Mouse (Mus musculus): ENCODE measurements around the gene Cav1. TPM values are rescaled to one million over a fixed set of nuclear protein-coding genes. Genes with fewer than 3 reads are reported as not detected.

The Cav1 gene
- polyA plus RNA-seq, 1 experiment, result 22.4 TPM

GRCm38 (mm10) chr6:17295116-17295515 is 11.0 kb upstream of the Cav1 start:
- Histone ChIP-seq H3K4me1 (ENCODE audit: control insufficient read depth, insufficient read depth, low read length) (no peaks in the 10 kb centered on the region), H3K9ac (ENCODE audit: low read depth, poor library complexity, severe bottlenecking) (no peak overlapping the region), H3K27ac (ENCODE audit: insufficient read depth, low read length) (no peak overlapping the region), H3K9me3 (replicated peaks; ENCODE audit: control insufficient read depth, insufficient read depth, low read length, poor library complexity, severe bottlenecking) (no peaks in the 10 kb centered on the region), H3K36me3 (ENCODE audit: control insufficient read depth, insufficient read depth, low read length, poor library complexity, severe bottlenecking) (no peaks in the 10 kb centered on the region), H3K27me3 (ENCODE audit: control insufficient read depth, insufficient read depth, low read length, poor library complexity, severe bottlenecking) (no peaks in the 10 kb centered on the region), H3K4me3 (ENCODE audit: low read depth, low read length) (no peak overlapping the region)
- TF ChIP-seq EP300 (IDR thresholded peaks at IDR 0.05; ENCODE audit: insufficient read depth, low read depth, low read length) (no peak), CTCF (IDR thresholded peaks at IDR 0.05; ENCODE audit: low read depth, low read length) (no peak)

GRCm38 (mm10) chr6:17306602-17307325 is 629 bp downstream of the Cav1 start:
- no peak for TF ChIP-seq CTCF (IDR thresholded peaks at IDR 0.05; ENCODE audit: low read depth, low read length)
- no peak for TF ChIP-seq EP300 (IDR thresholded peaks at IDR 0.05; ENCODE audit: insufficient read depth, low read depth, low read length)
- TF ChIP-seq POLR2A (IDR thresholded peaks at IDR 0.05; ENCODE audit: insufficient read depth, low read length), result no peak
- Histone ChIP-seq H3K27ac (ENCODE audit: insufficient read depth, low read length) (no peak overlapping the region), H3K36me3 (ENCODE audit: control insufficient read depth, insufficient read depth, low read length, poor library complexity, severe bottlenecking) (no peaks in the 10 kb centered on the region), H3K9ac (ENCODE audit: low read depth, poor library complexity, severe bottlenecking) (no peak overlapping the region), H3K27me3 (ENCODE audit: control insufficient read depth, insufficient read depth, low read length, poor library complexity, severe bottlenecking) (no peaks in the 10 kb centered on the region; the same call in 1 of the 2 replicates), H3K9me3 (replicated peaks; ENCODE audit: control insufficient read depth, insufficient read depth, low read length, poor library complexity, severe bottlenecking) (no peaks in the 10 kb centered on the region), H3K4me1 (ENCODE audit: control insufficient read depth, insufficient read depth, low read length) (peaks cover 2% of the 10 kb centered on the region), H3K4me3 (ENCODE audit: low read depth, low read length) (peak overlapping the region; percentile 52)

- peak overlapping the region; percentile 27 for H3K4me3 ChIP-seq (ENCODE audit: low read depth, low read length)
- no peak overlapping the region for H3K9ac ChIP-seq (ENCODE audit: low read depth, poor library complexity, severe bottlenecking)
- H3K27ac ChIP-seq (ENCODE audit: insufficient read depth, low read length), result no peak overlapping the region
- no peak for TF ChIP-seq EP300 (IDR thresholded peaks at IDR 0.05; ENCODE audit: insufficient read depth, low read depth, low read length)
- no peak for TF ChIP-seq POLR2A (IDR thresholded peaks at IDR 0.05; ENCODE audit: insufficient read depth, low read length)
- peak; percentile 41 for TF ChIP-seq CTCF (IDR thresholded peaks at IDR 0.05; ENCODE audit: low read depth, low read length)
- peaks cover 2% of the 10 kb centered on the region for H3K4me1 ChIP-seq (ENCODE audit: control insufficient read depth, insufficient read depth, low read length)
- H3K36me3 ChIP-seq (ENCODE audit: control insufficient read depth, insufficient read depth, low read length, poor library complexity, severe bottlenecking), result no peaks in the 10 kb centered on the region
- H3K9me3 ChIP-seq (replicated peaks; ENCODE audit: control insufficient read depth, insufficient read depth, low read length, poor library complexity, severe bottlenecking), result no peaks in the 10 kb centered on the region
- H3K27me3 ChIP-seq (ENCODE audit: control insufficient read depth, insufficient read depth, low read length, poor library complexity, severe bottlenecking), result no peaks in the 10 kb centered on the region; the same call in 1 of the 2 replicates
These were observed 1.5 kb downstream of the Cav1 start for GRCm38 (mm10) chr6:17307461-17308115.

GRCm38 (mm10) chr6:17308661-17309060 is 2.5 kb downstream of the Cav1 start:
- Histone ChIP-seq H3K27ac (ENCODE audit: insufficient read depth, low read length) (no peak overlapping the region), H3K4me3 (ENCODE audit: low read depth, low read length) (no peak overlapping the region), H3K9me3 (replicated peaks; ENCODE audit: control insufficient read depth, insufficient read depth, low read length, poor library complexity, severe bottlenecking) (no peaks in the 10 kb centered on the region), H3K36me3 (ENCODE audit: control insufficient read depth, insufficient read depth, low read length, poor library complexity, severe bottlenecking) (no peaks in the 10 kb centered on the region), H3K9ac (ENCODE audit: low read depth, poor library complexity, severe bottlenecking) (no peak overlapping the region), H3K4me1 (ENCODE audit: control insufficient read depth, insufficient read depth, low read length) (peaks cover 2% of the 10 kb centered on the region), H3K27me3 (ENCODE audit: control insufficient read depth, insufficient read depth, low read length, poor library complexity, severe bottlenecking) (no peaks in the 10 kb centered on the region; the same call in 1 of the 2 replicates)
- TF ChIP-seq POLR2A (IDR thresholded peaks at IDR 0.05; ENCODE audit: insufficient read depth, low read length) (no peak), CTCF (IDR thresholded peaks at IDR 0.05; ENCODE audit: low read depth, low read length) (no peak), EP300 (IDR thresholded peaks at IDR 0.05; ENCODE audit: insufficient read depth, low read depth, low read length) (no peak)

- no peaks in the 10 kb centered on the region for H3K9me3 ChIP-seq (replicated peaks; ENCODE audit: control insufficient read depth, insufficient read depth, low read length, poor library complexity, severe bottlenecking)
- no peaks in the 10 kb centered on the region; the same call in 1 of the 2 replicates for H3K27me3 ChIP-seq (ENCODE audit: control insufficient read depth, insufficient read depth, low read length, poor library complexity, severe bottlenecking)
- H3K4me1 ChIP-seq (ENCODE audit: control insufficient read depth, insufficient read depth, low read length), result peaks cover 2% of the 10 kb centered on the region
- no peaks in the 10 kb centered on the region for H3K36me3 ChIP-seq (ENCODE audit: control insufficient read depth, insufficient read depth, low read length, poor library complexity, severe bottlenecking)
- no peak overlapping the region for H3K4me3 ChIP-seq (ENCODE audit: low read depth, low read length)
- no peak overlapping the region for H3K9ac ChIP-seq (ENCODE audit: low read depth, poor library complexity, severe bottlenecking)
- TF ChIP-seq POLR2A (IDR thresholded peaks at IDR 0.05; ENCODE audit: insufficient read depth, low read length) (no peak), EP300 (IDR thresholded peaks at IDR 0.05; ENCODE audit: insufficient read depth, low read depth, low read length) (no peak), CTCF (IDR thresholded peaks at IDR 0.05; ENCODE audit: low read depth, low read length) (no peak)
- H3K27ac ChIP-seq (ENCODE audit: insufficient read depth, low read length), result no peak overlapping the region
These were observed 3.1 kb downstream of the Cav1 start for GRCm38 (mm10) chr6:17309260-17309659.

- TF ChIP-seq EP300 (IDR thresholded peaks at IDR 0.05; ENCODE audit: insufficient read depth, low read depth, low read length) (no peak), CTCF (IDR thresholded peaks at IDR 0.05; ENCODE audit: low read depth, low read length) (no peak), POLR2A (IDR thresholded peaks at IDR 0.05; ENCODE audit: insufficient read depth, low read length) (no peak)
- Histone ChIP-seq H3K27ac (ENCODE audit: insufficient read depth, low read length) (no peak overlapping the region), H3K4me3 (ENCODE audit: low read depth, low read length) (no peak overlapping the region), H3K4me1 (ENCODE audit: control insufficient read depth, insufficient read depth, low read length) (no peaks in the 10 kb centered on the region), H3K9me3 (replicated peaks; ENCODE audit: control insufficient read depth, insufficient read depth, low read length, poor library complexity, severe bottlenecking) (no peaks in the 10 kb centered on the region), H3K9ac (ENCODE audit: low read depth, poor library complexity, severe bottlenecking) (no peak overlapping the region), H3K27me3 (ENCODE audit: control insufficient read depth, insufficient read depth, low read length, poor library complexity, severe bottlenecking) (no peaks in the 10 kb centered on the region), H3K36me3 (ENCODE audit: control insufficient read depth, insufficient read depth, low read length, poor library complexity, severe bottlenecking) (no peaks in the 10 kb centered on the region)
These were observed 8.1 kb downstream of the Cav1 start for GRCm38 (mm10) chr6:17314241-17314640.
